Mouse (Mus musculus) CD4-positive, CD25-positive, alpha-beta regulatory T cell, adult 4 months (primary cell): ENCODE measurements around the gene Cdkl2. TPM values are rescaled to one million over a fixed set of nuclear protein-coding genes. Genes with fewer than 3 reads are reported as not detected.

Experiments used
- ATAC-seq: one replicate; pipeline ENCODE4 v1.8.0; 2017
- polyA plus RNA-seq, 2 experiments: library from polyadenylated mRNA; unstranded; fragments of 100-300 nt; shearing (Covaris generic); gene quantifications; one replicate each; pipeline ENCODE4 v1.2.1; 2017

The Cdkl2 gene
- 1 to 10 TPM; 1.4 to 2.1 TPM for polyA plus RNA-seq

DNA sequence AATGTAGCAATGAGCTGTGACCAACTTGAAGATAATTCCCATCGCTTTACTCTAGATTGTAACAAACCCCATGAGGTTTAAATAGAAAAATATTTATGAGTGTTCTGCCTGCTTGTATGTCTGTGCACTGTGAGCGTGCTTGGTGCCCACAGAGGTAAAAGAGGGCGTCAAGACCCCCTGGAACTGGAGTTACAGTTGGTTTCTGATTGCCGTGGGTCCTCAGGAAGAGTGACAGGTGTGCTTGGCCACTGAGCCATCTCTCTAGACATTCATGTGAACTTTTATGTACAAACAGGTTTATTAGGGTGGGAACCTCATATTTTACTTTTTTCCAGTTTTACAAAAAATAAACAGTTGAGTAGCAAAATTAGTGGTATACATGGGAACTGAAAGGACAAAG lies at the start of gene Cdkl2:
Gene Cdkl2, minus strand, starts transcription at position 101 of the 400 bp plus-strand sequence.
- ATAC-seq, result no peak

DNA sequence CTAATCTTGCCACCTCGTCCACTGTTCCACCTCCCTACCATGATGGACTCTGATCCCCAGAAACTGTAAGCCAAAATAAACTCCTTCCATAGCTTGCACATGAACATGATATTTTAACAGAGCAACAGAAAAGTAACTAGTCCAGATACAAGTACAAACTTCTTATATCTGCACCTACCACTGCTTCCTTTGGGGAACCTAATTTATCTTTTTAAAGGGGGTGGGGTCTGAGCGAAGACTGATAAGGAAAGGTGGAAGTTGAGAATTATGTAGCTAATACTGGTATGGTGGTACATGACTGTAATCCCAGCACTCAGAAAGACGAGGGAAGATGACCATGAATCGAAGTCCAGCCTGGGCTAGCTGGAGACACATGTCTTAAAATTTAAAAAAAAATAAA lies 43.8 kb upstream of the Cdkl2 start:
- no peak for ATAC-seq

DNA sequence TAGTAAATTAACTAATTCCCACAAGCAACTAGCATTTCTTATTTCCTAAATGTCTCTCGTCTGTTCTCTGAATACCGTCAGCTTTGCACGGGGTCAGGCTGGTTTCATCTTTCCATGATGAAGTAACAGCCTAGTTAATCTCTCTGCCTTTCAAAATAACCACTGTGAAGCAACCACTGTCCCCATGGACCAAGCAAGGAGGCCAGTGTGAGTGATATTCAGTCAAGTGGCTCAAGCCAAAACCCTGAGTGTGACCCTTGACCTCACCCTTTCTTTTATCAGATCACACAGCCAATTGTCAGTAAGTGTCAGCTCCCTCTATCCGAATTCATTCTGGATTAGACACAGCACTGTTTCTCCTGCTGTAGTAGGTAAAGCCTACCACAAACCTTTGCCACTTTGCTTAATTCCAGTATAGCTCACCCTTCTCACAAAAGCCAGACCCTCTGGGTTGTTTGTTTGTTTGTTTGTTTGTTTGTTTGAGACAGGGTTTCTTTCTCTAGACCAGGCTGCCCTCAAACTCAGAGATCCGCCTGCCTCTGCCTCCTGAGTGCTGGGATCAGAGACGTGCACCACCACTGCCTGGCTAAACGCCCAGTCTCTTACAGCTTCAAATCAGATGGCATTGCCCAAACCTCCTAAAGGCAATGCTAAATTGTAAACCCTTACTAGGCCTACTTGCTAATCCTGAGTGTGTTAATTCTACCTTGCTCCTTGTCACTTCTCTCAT lies 42.3 kb upstream of the Cdkl2 start:
- ATAC-seq, result no peak

DNA sequence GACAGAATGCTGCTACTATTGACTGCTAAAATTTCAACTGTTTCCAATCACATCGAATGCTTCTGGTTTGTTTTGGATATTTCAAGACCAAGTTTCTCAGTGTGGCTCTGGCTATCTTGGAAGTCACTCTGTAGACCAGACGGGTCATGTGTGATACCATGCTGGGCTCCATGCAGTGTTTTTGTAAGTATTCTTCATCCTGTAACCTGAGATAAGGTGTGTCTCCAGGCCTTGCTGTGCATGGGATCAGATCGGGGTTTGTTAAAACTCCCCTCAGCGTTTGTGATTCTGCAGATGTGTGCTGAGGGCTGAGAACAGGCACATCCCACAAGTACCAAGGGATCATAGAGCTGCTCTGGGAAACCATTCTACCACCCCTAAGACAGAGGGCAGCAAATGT lies 41.6 kb upstream of the Cdkl2 start:
- ATAC-seq, result no peak

DNA sequence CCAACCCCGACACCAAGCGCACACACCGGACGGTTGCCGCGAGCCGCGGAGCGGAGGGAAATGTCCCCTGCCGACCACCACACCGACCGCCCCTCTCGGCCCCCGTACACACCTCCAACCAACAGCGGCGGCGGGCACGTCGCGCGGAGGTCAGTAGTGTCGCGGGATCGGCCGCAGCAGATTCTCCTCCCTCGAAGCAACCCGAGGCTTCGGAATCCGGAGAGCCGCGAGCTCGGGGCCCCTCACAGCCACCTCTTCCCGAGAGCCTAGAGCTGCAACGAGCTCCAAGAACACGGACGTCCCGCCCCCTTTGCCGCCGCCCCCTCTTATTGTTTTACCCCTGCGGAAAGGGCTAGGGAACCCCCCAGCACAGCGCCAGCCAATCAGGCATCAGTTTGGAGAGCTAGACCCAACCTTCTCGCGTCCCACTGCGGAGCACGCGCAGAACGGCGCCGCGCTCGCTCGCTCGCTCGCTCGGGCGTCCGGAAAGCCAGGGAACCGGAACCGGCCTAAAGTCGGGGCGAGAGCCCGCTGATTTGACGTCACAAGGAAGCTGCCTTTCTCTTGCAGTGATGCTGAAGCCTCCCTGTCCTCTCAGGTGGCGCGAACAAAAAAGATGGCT lies 39.8 kb upstream of the Cdkl2 start, which contains the start of gene G3bp2:
Gene G3bp2, minus strand, starts transcription at position 303 of the 622 bp plus-strand sequence.
- ATAC-seq, result peak; percentile 92

DNA sequence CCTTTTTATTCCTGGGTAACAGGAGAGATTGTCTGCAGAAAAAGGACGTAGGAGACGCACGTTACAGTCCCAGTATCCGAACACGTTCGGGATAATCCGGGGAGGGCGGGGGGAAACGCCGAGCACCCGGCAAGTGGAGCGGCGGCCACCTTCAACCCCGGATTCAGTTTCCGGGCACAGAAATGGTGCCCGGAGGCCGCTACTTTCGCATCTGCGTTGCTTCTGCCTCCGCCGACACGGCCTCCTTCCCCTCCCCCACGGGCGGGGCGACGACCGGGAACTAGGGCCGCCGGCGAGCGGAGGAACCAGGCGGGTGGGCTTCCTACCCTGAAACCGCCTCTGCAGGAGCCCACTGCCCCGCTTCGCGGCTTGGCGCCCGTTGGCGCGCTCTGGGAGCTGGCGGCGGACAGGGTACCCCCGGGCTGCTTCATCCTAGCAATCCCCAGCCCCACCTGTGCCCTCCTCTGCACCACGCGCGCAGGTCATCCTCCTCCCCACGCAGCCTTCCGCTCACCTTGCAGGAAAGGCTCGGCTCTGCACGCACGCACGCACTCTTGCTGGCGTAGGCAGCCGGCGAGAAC lies 39.2 kb upstream of the Cdkl2 start:
- peak; percentile 37 for ATAC-seq

DNA sequence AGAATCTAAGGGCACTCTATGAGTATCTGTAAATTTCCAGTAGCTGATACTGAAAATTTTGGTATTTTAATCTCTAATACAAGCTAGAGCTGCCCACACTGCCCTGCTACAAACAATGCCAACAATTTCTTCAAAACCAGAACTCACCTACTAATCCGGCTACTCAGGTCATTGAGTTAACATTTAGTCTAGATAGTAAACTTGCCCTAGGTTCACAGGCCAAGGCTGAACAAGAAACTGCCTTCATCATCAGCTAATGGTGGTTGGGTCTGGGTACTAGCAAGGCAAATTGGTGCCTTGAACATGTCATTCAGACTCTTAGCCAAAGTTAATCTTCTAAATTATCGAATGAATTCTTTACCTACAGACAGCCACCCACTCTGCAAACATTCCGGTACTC lies 37.6 kb upstream of the Cdkl2 start:
- ATAC-seq, result no peak

DNA sequence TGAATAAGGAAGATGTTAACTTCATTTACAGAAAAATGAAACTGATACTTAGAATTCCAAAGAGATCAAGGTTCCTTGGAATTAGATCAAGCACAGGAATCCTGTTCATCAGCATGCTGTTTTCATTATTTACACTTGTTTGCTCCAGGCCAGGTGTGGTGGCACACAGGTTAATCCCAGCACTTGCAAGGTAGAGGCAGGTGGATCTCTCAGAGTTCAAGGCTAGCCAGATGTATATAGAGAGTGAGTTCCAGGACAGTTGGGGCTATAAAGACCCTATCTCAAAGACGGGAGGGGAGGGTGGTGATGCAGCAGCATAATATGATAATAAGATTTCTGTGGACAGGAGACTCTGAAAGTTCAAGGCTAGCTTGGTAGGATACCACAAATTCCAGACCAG lies 36.7 kb upstream of the Cdkl2 start:
- no peak for ATAC-seq

DNA sequence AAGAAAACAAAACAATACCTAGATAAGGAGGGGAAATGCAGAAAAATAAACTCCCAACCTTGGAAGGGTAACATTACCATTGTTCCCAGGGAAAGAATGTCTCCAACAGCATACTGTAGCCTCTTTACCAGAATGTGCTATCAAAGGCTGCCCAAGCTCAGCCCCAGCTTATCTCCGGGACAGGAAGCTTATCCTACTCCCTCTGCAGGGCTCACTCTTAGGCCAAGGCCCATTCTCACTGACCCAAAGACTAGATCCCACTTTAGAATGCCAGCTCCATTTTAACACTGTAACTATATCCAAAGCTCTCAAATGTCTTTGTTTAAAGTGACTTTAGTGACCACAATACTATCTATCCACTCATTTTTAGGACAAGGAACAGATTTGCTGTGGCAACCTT lies 35.6 kb upstream of the Cdkl2 start:
- ATAC-seq, result no peak

DNA sequence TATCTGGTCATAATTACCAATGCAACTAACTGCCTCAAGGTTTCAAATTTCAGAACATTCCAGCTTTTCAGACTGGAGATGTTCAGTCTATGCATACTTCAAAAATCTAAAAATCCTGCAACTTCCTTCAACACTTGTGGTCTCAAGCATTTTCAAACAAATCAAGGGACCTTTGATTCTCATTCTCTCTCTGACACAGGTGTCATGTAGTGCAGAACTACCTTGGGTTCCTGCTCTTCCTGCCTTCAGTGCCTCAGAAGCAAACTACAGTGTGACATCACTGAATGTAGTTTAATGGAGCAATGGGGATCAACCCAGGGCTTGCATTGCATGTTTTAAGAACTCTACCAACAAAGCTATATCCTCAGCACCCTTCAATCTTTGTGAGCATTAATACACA lies 35.1 kb upstream of the Cdkl2 start:
- no peak for ATAC-seq

DNA sequence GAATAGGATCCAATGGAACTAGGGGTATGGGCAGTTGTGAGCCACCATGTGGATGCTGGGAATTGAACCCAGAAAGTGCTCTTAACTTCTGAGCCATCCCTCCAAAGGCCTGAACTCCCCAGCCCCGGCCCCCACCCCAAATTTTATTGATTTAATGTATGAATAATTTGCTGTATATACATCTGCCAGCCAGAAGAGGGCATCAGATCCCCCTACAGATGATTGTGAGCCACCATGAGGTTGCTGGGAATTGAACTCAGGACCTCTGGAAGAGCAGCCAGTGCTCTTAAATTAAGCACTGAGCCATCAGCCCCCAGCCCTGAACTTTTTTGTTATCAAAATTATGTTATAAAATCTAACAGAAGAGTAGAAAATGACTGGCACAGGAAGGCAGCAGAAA lies 32.6 kb upstream of the Cdkl2 start:
- no peak for ATAC-seq

DNA sequence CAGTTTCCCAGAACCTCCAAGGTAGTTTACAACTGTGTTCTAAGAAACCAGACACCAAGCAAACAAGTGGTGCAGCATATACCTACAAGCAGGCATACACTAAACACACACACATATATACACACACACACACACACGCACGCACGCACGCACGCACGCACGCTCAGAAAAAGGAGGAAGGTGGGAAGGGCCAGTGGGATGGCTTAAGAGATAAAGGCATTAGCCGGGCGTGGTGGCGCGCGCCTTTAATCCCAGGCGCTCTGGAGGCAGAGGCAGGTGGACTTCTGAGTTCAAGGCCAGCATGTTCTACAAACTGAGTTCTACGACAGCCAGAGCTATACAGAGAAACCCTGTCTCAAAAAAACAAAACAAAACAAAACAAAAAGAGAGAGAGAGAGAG lies 30.4 kb upstream of the Cdkl2 start:
- no peak for ATAC-seq

DNA sequence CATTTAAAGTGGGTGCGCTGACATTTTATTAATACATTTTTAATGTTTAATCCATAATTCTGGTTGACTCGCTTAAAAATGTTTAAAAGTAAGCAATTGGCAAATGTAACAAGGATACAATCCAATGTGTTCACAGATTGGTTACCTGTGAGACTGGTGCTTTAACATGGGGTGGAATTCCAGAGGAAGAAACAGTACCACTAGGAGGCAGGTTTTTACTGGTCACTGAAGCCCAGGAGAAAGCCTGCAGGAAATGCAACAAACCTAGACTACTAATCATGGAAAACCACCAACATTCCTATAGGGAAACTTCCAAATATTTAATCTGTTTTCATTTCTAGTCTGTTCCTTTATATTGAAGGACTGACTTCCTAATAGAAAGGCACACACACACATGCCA lies 19.5 kb upstream of the Cdkl2 start:
- no peak for ATAC-seq

DNA sequence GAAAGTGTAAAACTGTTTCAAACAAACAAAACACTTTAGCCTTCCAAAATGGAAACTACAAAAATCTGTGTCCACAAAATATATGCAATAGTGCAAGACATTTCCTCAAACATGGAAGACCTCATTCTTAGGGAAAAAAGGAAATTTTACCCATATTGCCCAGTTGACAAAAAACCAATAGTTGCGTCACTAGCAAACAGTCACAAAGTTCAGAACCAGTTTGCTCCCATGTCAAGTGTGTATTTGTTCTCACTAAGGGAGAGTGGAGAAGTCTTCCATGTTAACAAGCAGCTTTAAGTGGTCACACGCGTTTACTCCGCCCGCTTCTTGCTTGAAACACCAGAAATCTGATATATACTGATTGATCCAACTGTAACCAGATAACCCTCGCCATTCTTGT lies 9.2 kb upstream of the Cdkl2 start:
- ATAC-seq, result no peak

DNA sequence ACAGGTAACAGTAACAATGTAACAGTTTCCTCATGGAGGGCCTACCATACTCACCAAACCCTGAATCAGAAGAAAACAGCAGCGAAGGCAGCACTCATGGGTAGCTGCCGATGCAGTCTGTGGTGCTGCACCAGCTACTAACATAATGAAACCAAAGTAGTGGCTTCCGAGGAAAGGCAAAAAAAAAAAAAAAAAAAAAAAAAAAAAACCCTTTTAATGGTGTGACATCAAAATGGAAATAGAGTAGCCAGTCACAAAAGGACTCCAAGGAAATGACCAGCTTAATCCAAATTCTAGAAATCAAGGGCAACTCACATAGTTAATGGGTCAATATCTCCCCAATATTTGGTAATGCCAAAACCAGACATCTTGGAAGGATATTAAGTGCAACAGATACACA lies 6.7 kb upstream of the Cdkl2 start:
- ATAC-seq, result no peak

DNA sequence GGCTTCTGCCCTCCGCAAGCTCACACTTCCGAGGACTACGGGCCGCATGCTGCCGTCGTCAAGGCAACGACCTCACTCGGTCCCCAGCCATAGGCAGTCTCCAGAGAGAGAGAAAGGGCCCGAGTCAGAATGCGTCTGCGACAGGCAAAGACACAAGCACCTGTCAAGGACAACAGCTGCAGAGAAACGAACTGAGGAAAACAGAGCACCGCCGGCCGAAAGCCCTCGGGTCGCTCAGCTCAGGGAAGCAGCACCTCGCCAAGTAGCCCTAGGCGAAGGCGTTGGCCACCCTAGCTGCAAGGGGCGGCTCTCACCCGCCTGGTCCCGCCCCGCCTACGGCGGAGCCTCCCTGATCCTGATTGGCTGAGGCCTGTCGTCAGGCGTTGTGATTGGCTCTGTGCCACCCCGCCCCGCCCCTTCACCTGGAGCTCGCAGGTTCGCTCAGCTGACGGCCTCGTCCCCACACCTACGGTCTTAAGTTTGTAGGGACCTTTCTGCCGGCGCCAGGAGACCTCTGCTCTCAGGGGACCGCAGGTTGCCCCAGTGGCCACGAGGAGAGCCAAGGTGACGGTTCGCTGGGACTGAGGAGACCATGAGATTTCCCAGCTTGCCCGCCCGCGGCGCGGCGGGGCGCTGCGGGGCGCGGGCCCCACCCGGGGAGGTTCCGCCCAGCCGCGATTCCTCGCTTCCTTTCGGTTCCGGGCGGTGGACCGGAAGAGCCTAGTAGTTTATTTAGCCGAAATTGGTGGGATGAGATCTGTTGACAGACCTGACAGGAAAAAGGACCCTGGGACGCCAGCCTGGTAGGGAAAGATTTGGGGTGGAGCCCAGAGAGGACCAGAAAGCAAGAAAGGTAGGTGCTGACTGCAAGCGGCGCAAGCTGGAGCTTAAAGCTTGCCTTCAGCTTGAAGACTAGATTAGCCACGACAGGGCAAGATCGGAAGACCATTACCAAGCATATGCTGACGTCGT lies 1.0 kb downstream of the Cdkl2 start:
- peak; percentile 96 for ATAC-seq

DNA sequence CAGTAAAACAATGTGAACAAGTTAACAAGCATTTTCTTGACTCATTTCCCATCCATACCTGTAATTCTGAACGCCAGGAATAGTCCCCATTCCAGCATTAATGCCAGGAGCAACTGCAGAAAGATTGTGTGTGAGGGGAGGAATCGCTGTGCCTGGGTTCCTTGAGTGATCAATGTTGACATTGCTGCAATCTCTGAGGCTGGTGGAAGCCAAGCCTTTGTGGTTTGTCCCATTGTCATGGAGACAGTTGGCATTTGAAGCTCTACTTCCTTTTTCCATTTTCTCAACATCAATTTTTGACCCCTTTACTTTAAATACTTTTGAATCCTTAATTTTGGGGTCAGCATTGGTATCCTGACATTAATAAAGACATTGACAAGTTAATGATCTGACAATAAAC lies 23.7 kb downstream of the Cdkl2 start:
- no peak for ATAC-seq

DNA sequence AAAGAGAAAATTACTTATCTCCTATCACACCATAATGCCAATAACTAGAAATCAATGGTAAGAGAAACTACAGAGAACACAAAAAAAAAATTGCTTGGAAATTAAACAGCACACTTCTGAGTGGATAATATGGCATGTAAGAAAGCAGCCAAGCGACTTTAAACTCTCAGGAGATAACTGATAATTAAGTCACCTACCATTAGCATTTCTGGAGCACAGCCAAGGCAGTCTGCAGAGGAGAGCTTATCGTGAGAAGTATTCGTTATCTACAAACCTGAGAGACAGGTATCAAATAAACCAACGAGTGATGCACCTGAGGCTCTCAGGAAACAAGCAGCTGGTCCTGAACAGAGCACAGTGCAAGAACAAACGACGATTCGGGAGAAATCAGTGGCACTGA lies 31.9 kb downstream of the Cdkl2 start:
- no peak for ATAC-seq

DNA sequence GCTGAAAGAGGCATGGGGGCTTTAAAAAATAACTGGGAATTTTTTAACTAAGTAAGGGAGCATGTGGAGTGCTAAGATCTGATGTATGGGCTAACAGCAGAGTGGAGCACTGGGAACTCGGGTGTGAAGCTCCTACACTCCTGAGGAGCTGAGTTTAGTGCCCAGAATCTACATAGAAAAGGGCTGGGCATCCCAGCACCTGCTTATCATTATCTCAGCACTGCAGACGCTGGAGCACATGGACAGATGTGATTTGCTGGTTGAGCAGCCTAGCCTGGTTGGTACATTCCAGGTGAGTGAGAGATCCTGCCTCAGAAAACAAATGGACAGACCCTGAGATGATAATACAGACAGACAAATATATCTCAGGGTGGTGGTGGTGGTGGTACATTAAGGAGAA lies 33.9 kb downstream of the Cdkl2 start:
- ATAC-seq, result no peak

DNA sequence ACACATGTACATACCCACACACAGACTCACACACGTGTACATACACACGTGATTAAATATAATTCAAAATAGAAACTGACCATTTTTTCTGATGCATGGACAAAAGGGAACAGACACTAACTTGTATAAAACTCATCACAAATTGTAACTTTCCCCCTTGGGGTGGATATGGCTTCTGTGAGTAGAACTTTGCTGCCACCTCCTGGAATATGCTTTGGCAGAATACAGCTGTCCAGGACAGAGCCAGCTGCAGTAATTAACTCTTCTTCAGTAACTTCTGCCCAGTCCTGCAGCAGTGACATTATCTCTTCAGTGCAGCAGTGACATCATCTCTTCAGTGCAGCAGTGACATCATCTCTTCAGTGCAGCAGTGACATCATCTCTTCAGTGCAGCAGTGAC lies 40.7 kb downstream of the Cdkl2 start:
- peak; percentile 54 for ATAC-seq

DNA sequence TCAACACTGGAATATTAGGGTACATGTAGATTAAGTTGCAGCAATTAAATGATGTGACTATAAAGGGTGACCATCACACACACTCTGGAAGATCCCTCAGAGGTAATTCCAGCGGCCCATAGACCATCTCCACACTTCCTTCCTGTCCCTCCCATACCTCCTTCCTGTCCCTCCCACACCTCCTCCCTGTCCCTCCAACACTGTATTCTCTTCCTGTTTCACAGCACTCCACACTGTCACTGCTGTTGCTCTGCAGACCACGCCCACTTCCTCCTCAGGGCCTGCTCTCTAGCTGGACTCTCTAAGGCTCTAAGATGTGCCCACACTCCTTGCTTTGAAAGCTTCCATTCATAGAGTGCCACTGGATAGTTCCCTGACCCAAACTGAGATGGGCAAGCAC lies 42.9 kb downstream of the Cdkl2 start:
- peak; percentile 92 for ATAC-seq

DNA sequence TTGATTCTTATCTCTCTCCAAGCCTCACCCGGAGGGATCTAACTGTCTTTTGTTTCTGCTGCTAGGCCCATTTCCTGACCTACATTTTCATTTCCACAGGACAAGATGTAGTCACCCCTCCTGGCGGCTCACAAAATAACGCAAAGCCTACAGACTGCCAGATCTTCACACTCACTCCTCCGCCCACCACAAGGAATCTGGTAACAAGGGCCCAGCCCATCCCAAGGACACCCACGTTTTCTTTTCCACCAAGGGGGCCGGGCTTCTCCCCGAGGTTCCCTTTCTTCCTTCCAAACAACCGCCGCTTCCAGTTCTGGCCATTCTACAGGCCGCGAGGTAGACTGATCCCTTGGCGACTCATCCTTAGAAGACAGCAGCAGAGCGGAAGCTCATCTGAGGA lies 49.1 kb downstream of the Cdkl2 start:
- no peak for ATAC-seq

DNA sequence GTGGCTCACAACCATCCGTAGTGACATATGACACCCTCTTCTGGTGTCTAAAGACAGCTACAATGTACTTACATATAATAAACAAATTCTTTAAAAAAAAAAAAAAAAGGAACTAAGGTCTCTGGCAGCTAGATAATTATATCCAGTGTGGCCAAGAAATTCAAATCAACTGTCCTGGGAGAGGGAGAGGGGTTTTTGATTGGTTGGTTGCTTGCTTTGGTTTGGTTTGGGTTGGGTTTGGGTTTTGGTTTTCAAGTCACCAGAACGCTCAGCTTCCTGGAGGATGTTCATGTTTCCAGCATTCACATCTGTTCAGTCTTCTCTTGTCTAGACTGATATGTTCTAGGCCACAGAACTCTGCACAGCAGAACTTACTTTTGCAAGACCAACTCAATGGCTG lies 50.6 kb downstream of the Cdkl2 start:
- ATAC-seq, result no peak
